Mouse (Mus musculus): ENCODE measurements at regions not wholly inside any gene's neighbourhood (a gene's known extent, or its start where the extent isn't known, plus 50 kb on each side); places are given as distances from the start of the nearest gene placed in this dataset.

GRCm38 (mm10) chr11:114611690-114612089 is 56.6 kb upstream of the Rpl38 start:
- in situ Hi-C loops (cut with MboI, MseI): no loop called here

- in situ Hi-C loops (cut with MboI, MseI): no loop called here
Observed at GRCm38 (mm10) chr11:114608009-114608408, 60.3 kb upstream of the Rpl38 start.

GRCm38 (mm10) chr11:114603108-114603507 is 65.2 kb upstream of the Rpl38 start:
- in situ Hi-C loops (cut with MboI, MseI): no loop called here

- in situ Hi-C loops (cut with MboI, MseI): no loop called here
Observed at GRCm38 (mm10) chr11:114597225-114597624, 71.1 kb upstream of the Rpl38 start.

GRCm38 (mm10) chr11:114592961-114593360 is 75.4 kb upstream of the Rpl38 start:
- in situ Hi-C loops (cut with MboI, MseI): no loop called here

GRCm38 (mm10) chr11:114588554-114588953 is 79.8 kb upstream of the Rpl38 start:
- in situ Hi-C loops (cut with MboI, MseI): no loop called here

GRCm38 (mm10) chr11:114587986-114588385 is 80.3 kb upstream of the Rpl38 start:
- in situ Hi-C loops (cut with MboI, MseI): no loop called here

- in situ Hi-C loops (cut with MboI, MseI): no loop called here
Observed at GRCm38 (mm10) chr11:114586400-114586799, 81.9 kb upstream of the Rpl38 start.

GRCm38 (mm10) chr11:114584804-114585203 is 83.5 kb upstream of the Rpl38 start:
- in situ Hi-C loops (cut with MboI, MseI): no loop called here

- in situ Hi-C loops (cut with MboI, MseI): no loop called here
Observed at GRCm38 (mm10) chr11:114584146-114584545, 84.2 kb upstream of the Rpl38 start.

- in situ Hi-C loops (cut with MboI, MseI): no loop called here
Observed at GRCm38 (mm10) chr11:114579986-114580385, 88.3 kb upstream of the Rpl38 start.

GRCm38 (mm10) chr11:114578551-114578950 is 89.8 kb upstream of the Rpl38 start:
- in situ Hi-C loops (cut with MboI, MseI): no loop called here

- in situ Hi-C loops (cut with MboI, MseI): no loop called here
Observed at GRCm38 (mm10) chr11:114576803-114577202, 91.5 kb upstream of the Rpl38 start.

- in situ Hi-C loops (cut with MboI, MseI): no loop called here
Observed at GRCm38 (mm10) chr11:114571144-114571869, 97.0 kb upstream of the Rpl38 start.

- in situ Hi-C loops (cut with MboI, MseI): no loop called here
Observed at GRCm38 (mm10) chr11:114570076-114570475, 98.2 kb upstream of the Rpl38 start.

- in situ Hi-C loops (cut with MboI, MseI): no loop called here
Observed at GRCm38 (mm10) chr11:114567814-114568800, 100.2 kb upstream of the Rpl38 start.

- in situ Hi-C loops (cut with MboI, MseI): no loop called here
Observed at GRCm38 (mm10) chr11:114567045-114567780, 101.1 kb upstream of the Rpl38 start.

GRCm38 (mm10) chr11:114564949-114565348 is 103.4 kb upstream of the Rpl38 start:
- in situ Hi-C loops (cut with MboI, MseI): no loop called here

GRCm38 (mm10) chr11:114563172-114563571 is 105.2 kb upstream of the Rpl38 start:
- in situ Hi-C loops (cut with MboI, MseI): no loop called here

- in situ Hi-C loops (cut with MboI, MseI): no loop called here
Observed at GRCm38 (mm10) chr11:114554576-114554975, 113.7 kb upstream of the Rpl38 start.

- in situ Hi-C loops (cut with MboI, MseI): no loop called here
Observed at GRCm38 (mm10) chr11:114553992-114554391, 114.3 kb upstream of the Rpl38 start.

- in situ Hi-C loops (cut with MboI, MseI): no loop called here
Observed at GRCm38 (mm10) chr11:114552176-114552575, 116.1 kb upstream of the Rpl38 start.

Data from T-helper 2 cell (primary cell).